Mouse (Mus musculus) CH12.LX (cell line): ENCODE results near the gene Spag8. TPM values are rescaled to one million over a fixed set of nuclear protein-coding genes. Genes with fewer than 3 reads are reported as not detected.
A peak's percentile ranks its signal among the peaks of the same experiment; 100 is the strongest.

ENCODE experiments used
- DNase-seq: peaks from one replicate; pipeline ENCODE4 v3.0.0-alpha.2; 2013; ENCODE audit errors: extremely low read depth
- H3K27ac ChIP-seq: 2 replicates; pipeline ENCODE4 v1.5.1; 2012; ENCODE audit warnings: low read depth, mild to moderate bottlenecking, control low read depth, moderate library complexity; ENCODE audit not compliant: insufficient read depth
- H3K27me3 ChIP-seq: replicated peaks from 2 replicates; pipeline ENCODE3; 2012; ENCODE audit warnings: inconsistent platforms
- H3K36me3 ChIP-seq, 2 experiments: replicated peaks in 1 of 2; 2 replicates each; pipeline versions ENCODE3 to v1.6.1; 2012; ENCODE audit warnings: inconsistent platforms in 1 of 2, low read length in 1 of 2, mild to moderate bottlenecking in 1 of 2, mixed read lengths in 1 of 2, moderate library complexity in 1 of 2; ENCODE audit not compliant: control insufficient read depth in 1 of 2, insufficient read depth in 1 of 2
- H3K4me1 ChIP-seq, 2 experiments: 2 replicates each; pipeline ENCODE4 v1.6.1; 2012; ENCODE audit warnings: inconsistent platforms in 1 of 2, moderate library complexity in 1 of 2; ENCODE audit not compliant: insufficient read depth in 2 of 2, control insufficient read depth in 1 of 2
- H3K4me2 ChIP-seq: 2 replicates; pipeline ENCODE4 v1.6.1; 2012; ENCODE audit warnings: low read depth, mild to moderate bottlenecking, control low read depth; ENCODE audit not compliant: poor library complexity, insufficient read depth, severe bottlenecking
- H3K4me3 ChIP-seq, 3 experiments: fragments of 150-350 bp in 1 of 3; sonication (generic) in 1 of 3; replicated peaks in 1 of 3; 2 replicates each; pipeline versions ENCODE3 to v1.5.1; 2011 to 2012; ENCODE audit warnings: low read depth in 2 of 3, low read length in 2 of 3, mild to moderate bottlenecking in 2 of 3, moderate library complexity in 2 of 3, control low read depth in 1 of 3, improper control_type of control experiment in 1 of 3, inconsistent platforms in 1 of 3, mixed read lengths in 1 of 3; ENCODE audit not compliant: poor library complexity in 1 of 3
- H3K79me2 ChIP-seq: replicated peaks from 2 replicates; pipeline ENCODE4 v1.6.1; 2012; ENCODE audit warnings: mild to moderate bottlenecking, moderate library complexity; ENCODE audit not compliant: control insufficient read depth, poor library complexity, insufficient read depth, severe bottlenecking; ENCODE audit errors: extremely low read depth
- H3K9ac ChIP-seq: 2 replicates; pipeline ENCODE4 v1.6.1; 2012; ENCODE audit warnings: low read depth, mild to moderate bottlenecking, control low read depth, moderate library complexity; ENCODE audit not compliant: insufficient read depth
- H3K9me3 ChIP-seq: replicated peaks from 2 replicates; pipeline ENCODE3; 2012; ENCODE audit warnings: low read length, inconsistent platforms, mixed read lengths
- BHLHE40 ChIP-seq: IDR thresholded peaks from 2 replicates; pipeline ENCODE4 v1.6.1; 2011; ENCODE audit warnings: mild to moderate bottlenecking, low read depth, low read length, improper control_type of control experiment
- CHD1 ChIP-seq: IDR thresholded peaks from 2 replicates; pipeline ENCODE4 v1.6.1; 2012; ENCODE audit warnings: low read depth, low read length, improper control_type of control experiment, inconsistent platforms
- CTCF ChIP-seq, 2 experiments: IDR thresholded peaks in 1 of 2; conservative IDR thresholded peaks in 1 of 2; 2 replicates each; pipeline ENCODE4 v1.5.1; 2011 to 2012; ENCODE audit warnings: low read depth in 2 of 2, low read length in 2 of 2, improper control_type of control experiment in 1 of 2, inconsistent platforms in 1 of 2, mild to moderate bottlenecking in 1 of 2, moderate library complexity in 1 of 2
- E2F4 ChIP-seq: IDR thresholded peaks from 2 replicates; pipeline ENCODE4 v1.6.1; 2011; ENCODE audit warnings: low read depth, low read length, improper control_type of control experiment; ENCODE audit not compliant: insufficient replicate concordance
- EP300 ChIP-seq: IDR thresholded peaks from 2 replicates; pipeline ENCODE4 v1.6.1; 2011; ENCODE audit warnings: low read length, improper control_type of control experiment
- ETS1 ChIP-seq: conservative IDR thresholded peaks from 2 replicates; pipeline ENCODE4 v1.6.1; 2012; ENCODE audit warnings: low read depth, mild to moderate bottlenecking, inconsistent platforms, low read length, improper control_type of control experiment, moderate library complexity
- HCFC1 ChIP-seq: IDR thresholded peaks from 2 replicates; pipeline ENCODE4 v1.6.1; 2012; ENCODE audit warnings: low read depth, mild to moderate bottlenecking, inconsistent platforms, low read length, improper control_type of control experiment
- KAT2A ChIP-seq: IDR thresholded peaks from 2 replicates; pipeline ENCODE4 v1.6.1; 2012; ENCODE audit warnings: low read length, improper control_type of control experiment, inconsistent platforms; ENCODE audit not compliant: insufficient replicate concordance
- MAFK ChIP-seq: IDR thresholded peaks from 2 replicates; pipeline ENCODE4 v1.6.1; 2011; ENCODE audit warnings: low read length, improper control_type of control experiment; ENCODE audit not compliant: insufficient replicate concordance
- MAZ ChIP-seq: IDR thresholded peaks from 2 replicates; pipeline ENCODE4 v1.6.1; 2012; ENCODE audit warnings: low read depth, mild to moderate bottlenecking, inconsistent platforms, low read length, improper control_type of control experiment, moderate library complexity
- MXI1 ChIP-seq: IDR thresholded peaks from 2 replicates; pipeline ENCODE4 v1.6.1; 2011; ENCODE audit warnings: mild to moderate bottlenecking, low read depth, low read length, improper control_type of control experiment
- PAX5 ChIP-seq: IDR thresholded peaks from 2 replicates; pipeline ENCODE4 v1.6.1; 2012; ENCODE audit warnings: low read length, inconsistent platforms, mixed read lengths
- POLR2AphosphoS2 ChIP-seq: IDR thresholded peaks from 2 replicates; pipeline ENCODE4 v1.6.1; 2011; ENCODE audit warnings: low read depth, low read length, improper control_type of control experiment
- RAD21 ChIP-seq: IDR thresholded peaks from 2 replicates; pipeline ENCODE4 v1.6.1; 2011; ENCODE audit warnings: low read depth, mild to moderate bottlenecking, low read length, improper control_type of control experiment, moderate library complexity
- RCOR1 ChIP-seq: conservative IDR thresholded peaks from 2 replicates; pipeline ENCODE4 v1.6.1; 2012; ENCODE audit warnings: low read depth, mild to moderate bottlenecking, inconsistent platforms, low read length, improper control_type of control experiment
- SIN3A ChIP-seq: IDR thresholded peaks from 2 replicates; pipeline ENCODE4 v1.6.1; 2012; ENCODE audit warnings: low read length, improper control_type of control experiment, inconsistent platforms
- SMC3 ChIP-seq: IDR thresholded peaks from 2 replicates; pipeline ENCODE4 v1.6.1; 2011; ENCODE audit warnings: low read depth, low read length, improper control_type of control experiment
- TCF12 ChIP-seq: IDR thresholded peaks from 2 replicates; pipeline ENCODE4 v1.6.1; 2014; ENCODE audit warnings: low read depth, mild to moderate bottlenecking, inconsistent platforms, low read length, improper control_type of control experiment
- UBTF ChIP-seq: IDR thresholded peaks from 2 replicates; pipeline ENCODE4 v1.6.1; 2012; ENCODE audit warnings: low read depth, mild to moderate bottlenecking, inconsistent platforms, low read length, improper control_type of control experiment, moderate library complexity
- USF1 ChIP-seq: IDR thresholded peaks from 2 replicates; pipeline ENCODE4 v1.6.1; 2014; ENCODE audit warnings: low read depth, mild to moderate bottlenecking, inconsistent platforms, low read length, improper control_type of control experiment
- ZC3H11A ChIP-seq: IDR thresholded peaks from 2 replicates; pipeline ENCODE4 v1.6.1; 2012; ENCODE audit warnings: low read depth, mild to moderate bottlenecking, inconsistent platforms, low read length, improper control_type of control experiment
- ZKSCAN1 ChIP-seq: IDR thresholded peaks from 2 replicates; pipeline ENCODE4 v1.6.1; 2012; ENCODE audit warnings: low read depth, inconsistent platforms, low read length, improper control_type of control experiment, borderline replicate concordance
- ZMIZ1 ChIP-seq: IDR thresholded peaks from 2 replicates; pipeline ENCODE4 v1.6.1; 2012; ENCODE audit warnings: low read depth, mild to moderate bottlenecking, inconsistent platforms, low read length, improper control_type of control experiment
- dilution Hi-C: fragments of 300-500 bp; cut with MboI; formaldehyde crosslinking; loops from 2 replicates; pipeline ENCODE4 v1.14.3; 2020; ENCODE audit warnings: low sequenced_read_pairs; ENCODE audit not compliant: extremely low pct_unique_long_range_greater_than_20kb, extremely low pct_ligation_motif_present
- in situ Hi-C: fragments of 300-500 bp; cut with MboI; formaldehyde crosslinking; loops from 3 replicates; pipeline ENCODE4 v1.14.3; 2019; ENCODE audit warnings: low sequenced_read_pairs, low pct_ligation_motif_present, low pct_unique_long_range_greater_than_20kb, mixed read lengths
- polyA plus RNA-seq: library from polyadenylated mRNA; unstranded; fragments of >175 nt; gene quantifications from 2 replicates; pipeline ENCODE4 v1.2.1, GENCODE M21; 2012; ENCODE audit warnings: low read depth; ENCODE audit not compliant: insufficient read length
- total RNA-seq, 2 experiments: library from RNA; depleted of rRNA; stranded (reverse); fragments of 300-350 nt in 1 of 2; fragments of >200 nt in 1 of 2; gene quantifications; 2 replicates each; pipeline ENCODE4 v1.2.3; 2012 to 2014

Gene Spag8
- total and polyA plus RNA-seq, 3 experiments = 0.08 TPM; not detected in 2

DNA sequence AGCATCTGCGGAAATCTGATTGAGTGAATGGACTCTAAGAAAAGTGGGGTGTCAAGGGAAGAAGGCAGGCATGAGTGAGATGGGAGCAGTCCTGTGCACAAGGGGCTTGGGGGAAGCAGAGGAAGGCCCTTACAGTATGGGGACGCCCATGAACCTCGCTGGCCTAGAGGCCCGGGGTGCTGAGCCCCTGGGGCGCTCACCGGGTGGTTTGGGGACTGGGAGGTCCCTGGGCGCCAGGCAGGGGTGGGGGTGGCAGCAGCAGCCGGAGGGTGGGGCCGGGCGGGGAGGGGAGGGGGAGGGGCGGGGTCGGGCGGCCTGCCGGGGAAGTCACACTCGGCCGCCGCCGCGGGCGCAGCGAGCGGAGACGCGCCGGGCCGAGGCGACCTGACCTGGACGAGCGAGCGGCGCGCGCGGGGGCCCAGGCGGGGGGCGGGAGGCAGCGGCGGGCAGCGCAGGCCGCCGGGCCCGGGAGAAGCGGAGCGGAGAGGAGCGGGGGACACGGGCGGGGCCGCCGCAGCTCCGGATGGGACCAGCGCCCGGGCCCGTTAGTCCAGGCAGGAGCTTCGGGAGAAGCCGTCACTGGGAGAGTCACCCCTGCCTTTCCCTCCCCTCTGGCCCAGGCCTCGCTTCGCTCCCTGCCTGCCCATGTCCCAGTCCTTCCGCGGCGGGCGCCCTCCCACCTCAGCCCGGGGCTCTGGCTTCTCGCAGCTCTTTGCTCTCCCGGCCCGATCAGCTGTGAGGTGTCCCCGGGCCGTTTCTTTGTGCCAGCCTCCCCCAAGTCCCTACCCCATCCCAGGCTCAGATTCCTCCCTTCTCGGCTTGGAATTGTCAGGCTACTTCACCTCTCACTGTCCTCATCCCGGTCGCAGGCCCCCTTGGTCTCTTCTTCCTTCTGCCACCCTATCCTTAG, 22.1 kb downstream of the Spag8 start, which contains the start of gene Npr2:
Gene Npr2 (plus strand): TSS at position 890 of the 910 bp plus-strand sequence.
- H3K4me3 ChIP-seq = peak within 1 kb of the TSS in 1 of 3 experiments; percentile 50
- H3K27ac ChIP-seq = no peak within 1 kb of the TSS
- no peaks in the 10 kb centered on the region for H3K4me1 ChIP-seq
- H3K4me2 ChIP-seq = peak within 1 kb of the TSS; percentile 87
- H3K9ac ChIP-seq = peak within 1 kb of the TSS; percentile 80
- H3K9me3 ChIP-seq = peaks cover 7% of the 10 kb centered on the region
- no peaks in the 10 kb centered on the region for H3K36me3 ChIP-seq
- no peaks in the 10 kb centered on the region for H3K79me2 ChIP-seq
- no peak for DNase-seq
- TF ChIP-seq ETS1 (no peak), ZC3H11A (no peak), UBTF (no peak), ZKSCAN1 (no peak), E2F4 (no peak), HCFC1 (no peak), ZMIZ1 (no peak), BHLHE40 (no peak), POLR2AphosphoS2 (no peak), RAD21 (no peak)
- in situ Hi-C loops = no loop called here
- dilution Hi-C loops = no loop called here
- peaks cover 83% of the 10 kb centered on the region for H3K27me3 ChIP-seq

DNA sequence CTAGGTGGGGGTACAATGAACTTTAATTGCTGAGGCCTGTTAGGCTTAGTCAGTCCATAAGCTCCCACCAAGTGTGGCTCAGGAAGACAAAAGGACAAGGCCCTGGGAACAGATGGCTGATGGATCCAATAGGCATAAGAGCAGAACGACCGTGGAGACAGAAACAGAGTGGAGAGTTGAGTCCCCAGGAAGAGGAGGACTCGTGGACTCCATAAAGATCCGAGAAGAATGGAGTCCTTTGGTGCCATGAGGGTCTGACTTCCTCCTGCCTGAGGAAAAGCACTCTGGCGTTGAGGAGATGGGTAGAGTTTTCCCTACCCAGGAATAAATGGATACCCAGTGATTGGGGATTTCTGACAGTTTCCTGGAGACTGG, 22.7 kb downstream of the Spag8 start:
- no peak overlapping the region for H3K27ac ChIP-seq
- H3K4me1 ChIP-seq = no peaks in the 10 kb centered on the region
- H3K9ac ChIP-seq = no peak overlapping the region
- H3K9me3 ChIP-seq = peaks cover 12% of the 10 kb centered on the region
- dilution Hi-C loops (no loop called here), in situ Hi-C loops (no loop called here)
- peaks cover 79% of the 10 kb centered on the region for H3K27me3 ChIP-seq
- H3K4me2 ChIP-seq = 0 out of 2 replicates have a peak overlapping the region, but pooled peaks have one; percentile 87
- H3K4me3 ChIP-seq = no peak overlapping the region
- DNase-seq = no peak
- H3K79me2 ChIP-seq = no peaks in the 10 kb centered on the region
- TF ChIP-seq BHLHE40 = no peak
- no peak for TF ChIP-seq E2F4
- TF ChIP-seq CHD1 = no peak
- no peak for TF ChIP-seq EP300
- no peak for TF ChIP-seq HCFC1
- no peak for TF ChIP-seq SIN3A
- no peak for TF ChIP-seq ZKSCAN1
- TF ChIP-seq MAFK = no peak
- no peak for TF ChIP-seq MAZ
- TF ChIP-seq KAT2A = no peak
- no peak for TF ChIP-seq CTCF (conservative IDR thresholded peaks at IDR 0.05 in 1 of 2, IDR thresholded peaks at IDR 0.05 in 1 of 2; ENCODE audit: low read depth in 2 of 2, low read length in 2 of 2)
- no peak for TF ChIP-seq UBTF
- no peak for TF ChIP-seq TCF12
- TF ChIP-seq MXI1 = no peak
- TF ChIP-seq SMC3 = no peak
- no peak for TF ChIP-seq USF1
- no peak for TF ChIP-seq RCOR1
- TF ChIP-seq RAD21 = no peak
- no peak for TF ChIP-seq PAX5
- TF ChIP-seq, all 38 proteins: peak for 0
- no peaks in the 10 kb centered on the region for H3K36me3 ChIP-seq
